Mouse (Mus musculus) hindbrain, embryonic 11.5 days (tissue): Measurements from ENCODE around the gene Gm20741. TPM values are rescaled to one million over a fixed set of nuclear protein-coding genes. Genes with fewer than 3 reads are reported as not detected.

Source experiments
- ATAC-seq: fragments of 200-750 bp; cut with Nextera tagmentation; 2 replicates; pipeline ENCODE4 v1.8.0; 2017; ENCODE audit warnings: mild to moderate bottlenecking, moderate TSS enrichment, moderate library complexity; ENCODE audit not compliant: low FRiP score
- DNase-seq: peaks from one replicate; pipeline ENCODE4 v3.0.0-alpha.2; 2015; ENCODE audit warnings: low spot score
- H3K27ac ChIP-seq: fragments of 300-500 bp; sonication (generic); 2 replicates; pipeline ENCODE4 v1.5.1; 2014; ENCODE audit warnings: mild to moderate bottlenecking, low read depth, low read length
- H3K27me3 ChIP-seq: fragments of 300-500 bp; sonication (generic); 2 replicates; pipeline ENCODE4 v1.6.1; 2014; ENCODE audit warnings: mild to moderate bottlenecking, low read length, moderate library complexity, mixed read lengths; ENCODE audit not compliant: control insufficient read depth, insufficient read depth
- H3K36me3 ChIP-seq: fragments of 300-500 bp; sonication (generic); 2 replicates; pipeline ENCODE4 v1.6.1; 2014; ENCODE audit warnings: mild to moderate bottlenecking, low read length, moderate library complexity, mixed read lengths; ENCODE audit not compliant: control insufficient read depth, insufficient read depth
- H3K4me1 ChIP-seq: fragments of 300-500 bp; sonication (generic); replicated peaks from 2 replicates; pipeline ENCODE4 v1.6.1; 2014; ENCODE audit warnings: low read length, mixed read lengths; ENCODE audit not compliant: control insufficient read depth, insufficient read depth
- H3K4me2 ChIP-seq: fragments of 300-500 bp; sonication (generic); replicated peaks from 2 replicates; pipeline ENCODE4 v1.6.1; 2014; ENCODE audit warnings: mild to moderate bottlenecking, low read depth, low read length
- H3K4me3 ChIP-seq: fragments of 300-500 bp; sonication (generic); 2 replicates; pipeline ENCODE4 v1.5.1; 2014; ENCODE audit warnings: low read depth, low read length
- H3K9ac ChIP-seq: fragments of 300-500 bp; sonication (generic); 2 replicates; pipeline ENCODE4 v1.6.1; 2014; ENCODE audit warnings: low read depth, low read length
- H3K9me3 ChIP-seq: fragments of 300-500 bp; sonication (generic); 2 replicates; pipeline ENCODE4 v1.6.1; 2016; ENCODE audit warnings: low read length; ENCODE audit not compliant: control insufficient read depth
- WGBS: fragments of 180-500 bp; shearing (Covaris S2); extraction: QIAGEN DNeasy Blood & Tissue Kit; methylation state at CpG from one replicate; pipeline ENCODE4 v1.1.7; 2014; 5-methylcytosine and 5-hydroxymethylcytosine counted together
- polyA plus RNA-seq: library from polyadenylated mRNA; unstranded; fragments of >200 nt; fragmentation: Nextera tagmentation; extraction: Ambion mirVana; gene quantifications from 2 replicates; pipeline ENCODE4 v1.2.1, GENCODE M21; 2014

The Gm20741 gene
- polyA plus RNA-seq, 1 experiment from 2014 or later = not detected

GRCm38 (mm10) chr16:88777596-88777995 is 34.4 kb downstream of the Gm20741 start, which contains the start of gene Gm5965:
Gene Gm5965, plus strand, starts transcription at chr16:88777896.
- WGBS = 90% methylated on average over 5 of the region's 6 CpGs
- DNase-seq (no peak), ATAC-seq (no peak)
- Histone ChIP-seq H3K27me3 (no peaks in the 10 kb centered on the region), H3K36me3 (no peaks in the 10 kb centered on the region), H3K4me1 (no peaks in the 10 kb centered on the region), H3K4me3 (no peak within 1 kb of the TSS), H3K4me2 (no peak within 1 kb of the TSS), H3K9ac (no peak within 1 kb of the TSS), H3K27ac (no peak within 1 kb of the TSS), H3K9me3 (no peaks in the 10 kb centered on the region)

GRCm38 (mm10) chr16:88774106-88774505 is 37.9 kb downstream of the Gm20741 start, which contains the start of gene 2310057N15Rik:
Gene 2310057N15Rik, minus strand, starts transcription at chr16:88774206.
- no peaks in the 10 kb centered on the region for H3K36me3 ChIP-seq
- H3K27ac ChIP-seq = no peak within 1 kb of the TSS
- no peak for ATAC-seq
- WGBS = 78% methylated on average over 2 of the region's 2 CpGs
- no peak within 1 kb of the TSS for H3K4me3 ChIP-seq
- no peaks in the 10 kb centered on the region for H3K9me3 ChIP-seq
- DNase-seq = no peak
- no peak within 1 kb of the TSS for H3K9ac ChIP-seq
- no peaks in the 10 kb centered on the region for H3K27me3 ChIP-seq
- no peak within 1 kb of the TSS for H3K4me2 ChIP-seq
- H3K4me1 ChIP-seq = no peaks in the 10 kb centered on the region

Other genes starting within 250 kb of the Gm20741 start
- 1.1 and 1.5 TPM in 2 replicates for gene Cldn8, start 249.0 kb downstream of the Gm20741 start, polyA plus RNA-seq
- not detected in 2 replicates for gene Krtap24-1, start 199.9 kb downstream of the Gm20741 start, polyA plus RNA-seq
- not detected in 2 replicates for gene 2310079G19Rik, start 184.6 kb downstream of the Gm20741 start, polyA plus RNA-seq
- not detected in 2 replicates for gene Krtap26-1, start 164.4 kb downstream of the Gm20741 start, polyA plus RNA-seq
- not detected in 2 replicates for gene Krtap27-1, start 140.5 kb downstream of the Gm20741 start, polyA plus RNA-seq
- gene 2310061N02Rik, start 104.3 kb downstream of the Gm20741 start, polyA plus RNA-seq = not detected in 2 replicates
- gene Krtap13-1, start 83.4 kb downstream of the Gm20741 start, polyA plus RNA-seq = not detected in 2 replicates
- not detected in 2 replicates for gene Krtap13, start 60.6 kb downstream of the Gm20741 start, polyA plus RNA-seq
- not detected in 2 replicates for gene 2310034C09Rik, start 53.4 kb downstream of the Gm20741 start, polyA plus RNA-seq
- gene 2310057N15Rik, start 38.0 kb downstream of the Gm20741 start, polyA plus RNA-seq = not detected in 2 replicates
- gene Gm5965, start 34.3 kb downstream of the Gm20741 start, polyA plus RNA-seq = not detected in 2 replicates
- not detected in 2 replicates for gene Krtap15, start 8.0 kb upstream of the Gm20741 start, polyA plus RNA-seq
- not detected in 2 replicates for gene Krtap14, start 13.9 kb upstream of the Gm20741 start, polyA plus RNA-seq
- gene Krtap19-1, start 57.2 kb upstream of the Gm20741 start, polyA plus RNA-seq = not detected in 2 replicates
- not detected in 2 replicates for gene Krtap19-2, start 62.0 kb upstream of the Gm20741 start, polyA plus RNA-seq
- gene Krtap19-3, start 65.8 kb upstream of the Gm20741 start, polyA plus RNA-seq = not detected in 2 replicates
- not detected in 2 replicates for gene Krtap19-4, start 72.9 kb upstream of the Gm20741 start, polyA plus RNA-seq
- not detected in 2 replicates for gene Krtap19-5, start 84.2 kb upstream of the Gm20741 start, polyA plus RNA-seq
- not detected in 2 replicates for gene Krtap19-9b, start 120.0 kb upstream of the Gm20741 start, polyA plus RNA-seq
- not detected in 2 replicates for gene Krtap16-3, start 150.7 kb upstream of the Gm20741 start, polyA plus RNA-seq
- not detected in 2 replicates for gene Krtap22-2, start 198.5 kb upstream of the Gm20741 start, polyA plus RNA-seq
- gene Gm10229, start 203.1 kb upstream of the Gm20741 start, polyA plus RNA-seq = not detected in 2 replicates
- gene Krtap6-1, start 219.5 kb upstream of the Gm20741 start, polyA plus RNA-seq = not detected in 2 replicates
- gene Gm10228, start 229.3 kb upstream of the Gm20741 start, polyA plus RNA-seq = not detected in 2 replicates
- gene Krtap6-5, start 235.7 kb upstream of the Gm20741 start, polyA plus RNA-seq = not detected in 2 replicates